16 mouse cellular contexts compared by ENCODE assay signal in genomic region chr15:32043207-32043606, GRCm38 (mm10).
"Had no signal": no experiment of that assay in that cellular context is flagged by ENCODE, and none has a peak within 500 bp of the region (broad histone marks: within the 10 kb centered on the region; RNA-seq: fewer than 3 reads in every experiment).

No protein-coding gene starts in this region.

- H3K9ac ChIP-seq: limb, embryonic 15.5 days; liver, embryonic 13.5 days; liver, postnatal 0 days; lung, embryonic 15.5 days; midbrain, embryonic 12.5 days; neural tube, embryonic 13.5 days had no signal

- H3K9me3 ChIP-seq: limb, embryonic 15.5 days; liver, embryonic 13.5 days; lung, embryonic 15.5 days; midbrain, embryonic 12.5 days; neural tube, embryonic 13.5 days had no signal

- H3K27ac ChIP-seq: left cerebral cortex, adult 2 months; limb, embryonic 15.5 days; liver, embryonic 13.5 days; macrophage; midbrain, embryonic 12.5 days; neural tube, embryonic 13.5 days had no signal

- DNase-seq: kidney, adult 2 months; liver, embryonic 13.5 days; liver, postnatal 0 days; lung, postnatal 14 days; retina, postnatal 1 day; right cerebral cortex, postnatal 4 days; spleen, adult 18-20 months; thymus, adult 18-20 months; thymus, postnatal 14 days had no signal

- H3K4me3 ChIP-seq: left cerebral cortex, adult 2 months; limb, embryonic 15.5 days; liver, embryonic 13.5 days; lung, embryonic 15.5 days; midbrain, embryonic 12.5 days; neural tube, embryonic 13.5 days had no signal

- H3K4me2 ChIP-seq: limb, embryonic 15.5 days; liver, embryonic 13.5 days; lung, embryonic 15.5 days; midbrain, embryonic 12.5 days; neural tube, embryonic 13.5 days had no signal

- H3K36me3 ChIP-seq: limb, embryonic 15.5 days; liver, embryonic 13.5 days; lung, embryonic 15.5 days; midbrain, embryonic 12.5 days; neural tube, embryonic 13.5 days had no signal

- H3K4me1 ChIP-seq: liver, embryonic 13.5 days; lung, embryonic 15.5 days; midbrain, embryonic 12.5 days; neural tube, embryonic 13.5 days had no signal

- ATAC-seq: liver, postnatal 0 days; midbrain, embryonic 16.5 days had no signal

- H3K27me3 ChIP-seq: limb, embryonic 15.5 days; liver, embryonic 13.5 days; lung, embryonic 15.5 days; midbrain, embryonic 12.5 days; neural tube, embryonic 13.5 days had no signal
